ENCODE assay signal across 15 mouse cellular contexts in genomic region chr15:26761651-26762050, GRCm38 (mm10).
DNase-seq lines count a peak whose midpoint lies in the region; ATAC-seq and TF ChIP-seq lines count a peak whose summit lies in the region.
"Had no signal": no experiment of that assay in that cellular context is flagged by ENCODE, and none has a peak within 500 bp of the region (broad histone marks: within the 10 kb centered on the region; RNA-seq: fewer than 3 reads in every experiment).

No protein-coding gene starts in this region.

- intact Hi-C loops in heart, postnatal 14 days (cut with DNase I): no loop called here

- H3K9ac ChIP-seq in heart, embryonic 12.5 days: no peak overlapping the region
- no peak overlapping the region for H3K9ac ChIP-seq in midbrain, postnatal 0 days (replicated peaks; ENCODE audit: low read length, poor library complexity, severe bottlenecking)
- H3K9ac ChIP-seq in midbrain, embryonic 16.5 days (ENCODE audit: low read depth, low read length): no peak overlapping the region
- H3K9ac ChIP-seq in limb, embryonic 15.5 days: no peak overlapping the region
- no peak overlapping the region for H3K9ac ChIP-seq in intestine, postnatal 0 days (ENCODE audit: low read depth, low read length)
- H3K9ac ChIP-seq: neural tube, embryonic 12.5 days had no signal

- no peak for ATAC-seq in heart, embryonic 12.5 days (ENCODE audit: insufficient number of reproducible peaks, low FRiP score)
- no peak for ATAC-seq in midbrain, postnatal 0 days (ENCODE audit: low FRiP score)
- no peak for ATAC-seq in midbrain, embryonic 16.5 days
- no peak for ATAC-seq in limb, embryonic 15.5 days (ENCODE audit: insufficient number of reproducible peaks, low FRiP score, low TSS enrichment, low read depth)
- ATAC-seq in intestine, postnatal 0 days: no peak

- H3K27ac ChIP-seq in heart, embryonic 12.5 days (ENCODE audit: poor library complexity, severe bottlenecking): no peak overlapping the region
- no peak overlapping the region for H3K27ac ChIP-seq in midbrain, postnatal 0 days (ENCODE audit: low read depth, low read length)
- H3K27ac ChIP-seq in midbrain, embryonic 16.5 days (ENCODE audit: low read length): no peak overlapping the region
- H3K27ac ChIP-seq in limb, embryonic 15.5 days: 0 out of 2 replicates have a peak overlapping the region, but pooled peaks have one; percentile 11
- H3K27ac ChIP-seq in intestine, postnatal 0 days (ENCODE audit: low read depth, low read length): no peak overlapping the region
- H3K27ac ChIP-seq: forebrain, embryonic 10.5 days; neural tube, embryonic 12.5 days had no signal

- no peaks in the 10 kb centered on the region for H3K4me1 ChIP-seq in heart, embryonic 12.5 days (replicated peaks)
- H3K4me1 ChIP-seq in midbrain, postnatal 0 days (ENCODE audit: insufficient read depth, low read length): no peaks in the 10 kb centered on the region
- no peaks in the 10 kb centered on the region for H3K4me1 ChIP-seq in midbrain, embryonic 16.5 days (ENCODE audit: control insufficient read depth, insufficient read depth, low read length)
- H3K4me1 ChIP-seq in limb, embryonic 15.5 days: no peaks in the 10 kb centered on the region
- no peaks in the 10 kb centered on the region for H3K4me1 ChIP-seq in intestine, postnatal 0 days (replicated peaks; ENCODE audit: control insufficient read depth, insufficient read depth, low read length)
- H3K4me1 ChIP-seq: megakaryocyte, embryonic 14.5 days had no signal

- DNase-seq in adrenal gland, postnatal 36 days: peak; percentile 12 to 43
- no peak for DNase-seq in adrenal gland, postnatal 25 days
- peak; percentile 8 to 11 for DNase-seq in heart, postnatal 14 days
- DNase-seq in midbrain, postnatal 0 days (ENCODE audit: low spot score): peak; percentile 31
- DNase-seq: cerebellum, adult 11 months; lung, adult 2 months; right cerebral cortex, postnatal 25 days; thymus, postnatal 14 days had no signal

- H3K4me3 ChIP-seq in heart, embryonic 12.5 days: no peak overlapping the region
- no peak overlapping the region for H3K4me3 ChIP-seq in midbrain, postnatal 0 days (ENCODE audit: low read depth, low read length)
- no peak overlapping the region for H3K4me3 ChIP-seq in midbrain, embryonic 16.5 days (ENCODE audit: low read depth, low read length)
- no peak overlapping the region for H3K4me3 ChIP-seq in limb, embryonic 15.5 days
- no peak overlapping the region for H3K4me3 ChIP-seq in intestine, postnatal 0 days (ENCODE audit: low read depth, low read length)
- H3K4me3 ChIP-seq: forebrain, embryonic 10.5 days; megakaryocyte, embryonic 14.5 days; neural tube, embryonic 12.5 days had no signal

- H3K9me3 ChIP-seq in heart, embryonic 12.5 days (replicated peaks): no peaks in the 10 kb centered on the region
- no peaks in the 10 kb centered on the region for H3K9me3 ChIP-seq in midbrain, postnatal 0 days (ENCODE audit: low read length)
- no peaks in the 10 kb centered on the region for H3K9me3 ChIP-seq in midbrain, embryonic 16.5 days (replicated peaks; ENCODE audit: control insufficient read depth, low read length, poor library complexity, severe bottlenecking)
- H3K9me3 ChIP-seq in limb, embryonic 15.5 days: no peaks in the 10 kb centered on the region
- H3K9me3 ChIP-seq in intestine, postnatal 0 days (ENCODE audit: control insufficient read depth): no peaks in the 10 kb centered on the region
- H3K9me3 ChIP-seq: forebrain, embryonic 10.5 days; neural tube, embryonic 12.5 days had no signal

- 75% methylated on average over 4 of the region's 4 CpGs for WGBS in heart, embryonic 12.5 days
- WGBS in midbrain, postnatal 0 days: 60% methylated on average over 4 of the region's 4 CpGs
- 56% methylated on average over 4 of the region's 4 CpGs for WGBS in midbrain, embryonic 16.5 days
- 67% methylated on average over 4 of the region's 4 CpGs for WGBS in limb, embryonic 15.5 days
- WGBS in intestine, postnatal 0 days: 37% methylated on average over 4 of the region's 4 CpGs

- TF ChIP-seq CTCF in midbrain, postnatal 0 days (IDR thresholded peaks at IDR 0.05): no peak
- TF ChIP-seq CTCF in intestine, postnatal 0 days (IDR thresholded peaks at IDR 0.05; ENCODE audit: low read depth): no peak

- H3K4me2 ChIP-seq in heart, embryonic 12.5 days: no peak overlapping the region
- H3K4me2 ChIP-seq in midbrain, postnatal 0 days (ENCODE audit: low read depth, low read length, poor library complexity, severe bottlenecking): no peak overlapping the region
- H3K4me2 ChIP-seq in midbrain, embryonic 16.5 days (ENCODE audit: low read length): no peak overlapping the region
- no peak overlapping the region for H3K4me2 ChIP-seq in limb, embryonic 15.5 days
- H3K4me2 ChIP-seq in intestine, postnatal 0 days (replicated peaks; ENCODE audit: low read depth): no peak overlapping the region
- H3K4me2 ChIP-seq: neural tube, embryonic 12.5 days had no signal

- H3K27me3 ChIP-seq in heart, embryonic 12.5 days (replicated peaks): no peaks in the 10 kb centered on the region
- H3K27me3 ChIP-seq in midbrain, postnatal 0 days (ENCODE audit: insufficient read depth, low read length): no peaks in the 10 kb centered on the region
- no peaks in the 10 kb centered on the region for H3K27me3 ChIP-seq in midbrain, embryonic 16.5 days (ENCODE audit: control insufficient read depth, insufficient read depth, low read depth, low read length)
- H3K27me3 ChIP-seq in limb, embryonic 15.5 days: no peaks in the 10 kb centered on the region
- no peaks in the 10 kb centered on the region for H3K27me3 ChIP-seq in intestine, postnatal 0 days (replicated peaks; ENCODE audit: control insufficient read depth, insufficient read depth, low read length)
- H3K27me3 ChIP-seq: megakaryocyte, embryonic 14.5 days; neural tube, embryonic 12.5 days had no signal

- no peaks in the 10 kb centered on the region for H3K36me3 ChIP-seq in heart, embryonic 12.5 days
- no peaks in the 10 kb centered on the region for H3K36me3 ChIP-seq in midbrain, postnatal 0 days (ENCODE audit: insufficient read depth, low read length)
- H3K36me3 ChIP-seq in midbrain, embryonic 16.5 days (ENCODE audit: control insufficient read depth, insufficient read depth, low read length): no peaks in the 10 kb centered on the region
- H3K36me3 ChIP-seq in limb, embryonic 15.5 days: no peaks in the 10 kb centered on the region
- H3K36me3 ChIP-seq in intestine, postnatal 0 days (ENCODE audit: control insufficient read depth, insufficient read depth): no peaks in the 10 kb centered on the region
- H3K36me3 ChIP-seq: forebrain, embryonic 10.5 days; neural tube, embryonic 12.5 days had no signal
